Mouse (Mus musculus) kidney, postnatal 0 days (tissue): Measurements from ENCODE around the gene Zcchc14. TPM values are rescaled to one million over a fixed set of nuclear protein-coding genes. Genes with fewer than 3 reads are reported as not detected.

Experiments used
- ATAC-seq: fragments of 200-750 bp; cut with Nextera tagmentation; replicated peaks from 2 replicates; pipeline ENCODE4 v1.8.0; 2017; ENCODE audit warnings: low read depth, moderate number of reproducible peaks, moderate TSS enrichment, moderate library complexity; ENCODE audit not compliant: low FRiP score
- DNase-seq: peaks from one replicate; pipeline ENCODE4 v3.0.0-alpha.2; 2016; ENCODE audit warnings: low spot score
- H3K27ac ChIP-seq: fragments of 300-500 bp; sonication (generic); 2 replicates; pipeline ENCODE4 v1.5.1; 2014; ENCODE audit warnings: mild to moderate bottlenecking
- H3K27me3 ChIP-seq: fragments of 300-500 bp; sonication (generic); 2 replicates; pipeline ENCODE4 v1.6.1; 2014; ENCODE audit warnings: low read length, mixed read lengths; ENCODE audit not compliant: insufficient read depth
- H3K36me3 ChIP-seq: fragments of 300-500 bp; sonication (generic); 2 replicates; pipeline ENCODE4 v1.6.1; 2014; ENCODE audit warnings: low read length, mixed read lengths; ENCODE audit not compliant: insufficient read depth
- H3K4me1 ChIP-seq: fragments of 300-500 bp; sonication (generic); replicated peaks from 2 replicates; pipeline ENCODE4 v1.6.1; 2014; ENCODE audit warnings: antibody characterized with exemption, low read length, mixed read lengths; ENCODE audit not compliant: insufficient read depth
- H3K4me2 ChIP-seq: fragments of 300-500 bp; sonication (generic); 2 replicates; pipeline ENCODE4 v1.6.1; 2014; ENCODE audit warnings: mild to moderate bottlenecking, low read length, moderate library complexity, mixed read lengths
- H3K4me3 ChIP-seq: fragments of 300-500 bp; sonication (generic); replicated peaks from 2 replicates; pipeline ENCODE4 v1.5.1; 2014; ENCODE audit warnings: low read depth, low read length
- H3K9ac ChIP-seq: fragments of 300-500 bp; sonication (generic); 2 replicates; pipeline ENCODE4 v1.6.1; 2014; ENCODE audit warnings: low read depth, low read length
- H3K9me3 ChIP-seq: fragments of 300-500 bp; sonication (generic); replicated peaks from 2 replicates; pipeline ENCODE4 v1.6.1; 2016; ENCODE audit warnings: low read length, inconsistent platforms, mixed read lengths
- CTCF ChIP-seq: IDR thresholded peaks from 2 replicates; pipeline ENCODE4 v1.5.1; 2016; ENCODE audit warnings: antibody characterized with exemption, low read depth, mild to moderate bottlenecking, moderate library complexity
- WGBS: fragments of 180-500 bp; shearing (Covaris S2); extraction: QIAGEN DNeasy Blood & Tissue Kit; methylation state at CpG from one replicate; pipeline ENCODE4 v1.1.7; 2014; 5-methylcytosine and 5-hydroxymethylcytosine counted together
- polyA plus RNA-seq: library from polyadenylated mRNA; unstranded; fragments of >200 nt; fragmentation: Nextera tagmentation; extraction: Ambion mirVana; gene quantifications from 2 replicates; pipeline ENCODE4 v1.2.1, GENCODE M21; 2015

The Zcchc14 gene
- polyA plus RNA-seq, 1 experiment from 2014 or later, result 10.9 TPM

- no peak overlapping the region for H3K9ac ChIP-seq
- ATAC-seq (no peak), DNase-seq (no peak)
- no peaks in the 10 kb centered on the region for H3K9me3 ChIP-seq
- no peak overlapping the region for H3K4me2 ChIP-seq
- whole genome bisulfite sequencing, result 84% methylated on average over 4 of the region's 4 CpGs
- H3K4me3 ChIP-seq, result no peak overlapping the region
- 0 out of 2 replicates have a peak, but pooled peaks cover 5% of the 10 kb centered on the region for H3K36me3 ChIP-seq
- no peaks in the 10 kb centered on the region for H3K27me3 ChIP-seq
- TF ChIP-seq CTCF, result no peak
- H3K4me1 ChIP-seq, result peaks cover 12% of the 10 kb centered on the region
- no peak overlapping the region for H3K27ac ChIP-seq
These were observed 64.0 kb downstream of the Zcchc14 start for GRCm38 (mm10) chr8:121588750-121589149.

GRCm38 (mm10) chr8:121585159-121585825 is 67.4 kb downstream of the Zcchc14 start:
- Histone ChIP-seq H3K4me1 (peaks cover 7% of the 10 kb centered on the region; the same call in 1 of the 2 replicates), H3K27me3 (no peaks in the 10 kb centered on the region), H3K27ac (peak overlapping the region; percentile 74; the same call in 1 of the 2 replicates), H3K9me3 (no peaks in the 10 kb centered on the region), H3K4me3 (peak overlapping the region; percentile 45), H3K36me3 (no peaks in the 10 kb centered on the region), H3K4me2 (peak overlapping the region; percentile 59), H3K9ac (peak overlapping the region; percentile 65)
- ATAC-seq (peak; percentile 96), DNase-seq (peak; percentile 99)
- TF ChIP-seq CTCF, result no peak
- WGBS, result 1% methylated on average over 47 of the region's 47 CpGs

- no peak for TF ChIP-seq CTCF
- peak overlapping the region; percentile 65; the same call in 1 of the 2 replicates for H3K9ac ChIP-seq
These were observed 68.0 kb downstream of the Zcchc14 start for GRCm38 (mm10) chr8:121584730-121585129.

GRCm38 (mm10) chr8:121583653-121584052 is 69.0 kb downstream of the Zcchc14 start:
- no peak overlapping the region for H3K9ac ChIP-seq
- H3K4me2 ChIP-seq, result no peak overlapping the region
- ATAC-seq, result no peak
- 33% methylated on average over 8 of the region's 8 CpGs for WGBS
- H3K27ac ChIP-seq, result no peak overlapping the region
- H3K9me3 ChIP-seq, result no peaks in the 10 kb centered on the region
- peaks cover 3% of the 10 kb centered on the region; the same call in 1 of the 2 replicates for H3K4me1 ChIP-seq
- no peaks in the 10 kb centered on the region for H3K36me3 ChIP-seq
- H3K4me3 ChIP-seq, result no peak overlapping the region
- no peak for TF ChIP-seq CTCF
- peak; percentile 22 for DNase-seq
- no peaks in the 10 kb centered on the region for H3K27me3 ChIP-seq

More at GRCm38 (mm10) chr8:121584730-121585129, 68.0 kb downstream of the Zcchc14 start:
- DNase-seq, result no peak
- peaks cover 5% of the 10 kb centered on the region for H3K4me1 ChIP-seq
- peak overlapping the region; percentile 45 for H3K4me3 ChIP-seq
- H3K4me2 ChIP-seq, result peak overlapping the region; percentile 59
- H3K27me3 ChIP-seq, result no peaks in the 10 kb centered on the region
- 50% methylated on average over 13 of the region's 13 CpGs for WGBS
- H3K36me3 ChIP-seq, result no peaks in the 10 kb centered on the region
- H3K27ac ChIP-seq, result peak overlapping the region; percentile 74; the same call in 1 of the 2 replicates
- H3K9me3 ChIP-seq, result no peaks in the 10 kb centered on the region
- ATAC-seq, result no peak

DNA sequence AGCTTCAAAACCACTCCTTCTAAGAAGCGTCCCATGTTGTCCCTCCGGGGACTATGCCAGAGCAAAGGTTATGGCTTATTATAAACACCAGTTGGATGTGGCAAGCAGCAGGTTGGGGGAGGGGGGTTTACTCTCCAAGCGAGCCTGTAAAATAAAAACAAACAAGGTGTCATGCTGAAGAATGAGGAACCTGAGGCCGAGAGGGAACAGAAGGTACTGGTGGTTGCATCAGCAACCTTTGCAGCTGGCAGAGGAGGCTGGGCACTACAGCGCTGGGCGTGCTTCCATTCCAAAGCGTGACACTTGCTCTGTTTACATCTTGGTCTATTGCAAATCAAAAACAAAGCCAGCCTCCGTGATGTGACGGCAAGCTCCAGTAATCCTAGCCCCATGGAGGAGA is 72.2 kb downstream of the Zcchc14 start:
- H3K4me3 ChIP-seq, result no peak overlapping the region
- peaks cover 18% of the 10 kb centered on the region for H3K4me1 ChIP-seq
- no peaks in the 10 kb centered on the region for H3K9me3 ChIP-seq
- H3K27ac ChIP-seq, result peak overlapping the region; percentile 60
- no peak for TF ChIP-seq CTCF
- no peak for ATAC-seq
- no peak overlapping the region for H3K4me2 ChIP-seq
- H3K27me3 ChIP-seq, result no peaks in the 10 kb centered on the region
- 18% methylated on average over 9 of the region's 9 CpGs for WGBS
- H3K36me3 ChIP-seq, result no peaks in the 10 kb centered on the region
- H3K9ac ChIP-seq, result no peak overlapping the region
- DNase-seq, result peak; percentile 16

- Histone ChIP-seq H3K27me3 (no peaks in the 10 kb centered on the region), H3K9me3 (no peaks in the 10 kb centered on the region), H3K9ac (peak within 1 kb of the TSS; percentile 85), H3K36me3 (no peaks in the 10 kb centered on the region), H3K4me2 (peak within 1 kb of the TSS; percentile 92), H3K4me3 (peak within 1 kb of the TSS; percentile 88), H3K4me1 (peaks cover 15% of the 10 kb centered on the region), H3K27ac (peak within 1 kb of the TSS; percentile 26)
- TF ChIP-seq CTCF, result no peak
- DNase-seq (peak; percentile 95), ATAC-seq (peak; percentile 92)
- WGBS, result 2% methylated on average over 47 of the region's 63 CpGs
These were observed 73.8 kb downstream of the Zcchc14 start, which contains the start of gene Fbxo31 for GRCm38 (mm10) chr8:121578676-121579451. Gene Fbxo31 (minus strand): TSS chr8:121578806.
